Mouse (Mus musculus): ENCODE measurements around the gene Odf3l1. TPM values are rescaled to one million over a fixed set of nuclear protein-coding genes. Genes with fewer than 3 reads are reported as not detected.

The Odf3l1 gene
- total RNA-seq, 2 experiments from 2014 or later: not detected

Other genes with a start within 250 kb of the Odf3l1 start
- 100 to 1,000 TPM; 263 to 279 TPM for gene Lingo1, start 68.2 kb downstream of the Odf3l1 start, total RNA-seq (2021)
- gene Cspg4, start 354 bp upstream of the Odf3l1 start, total RNA-seq (2021): 10 to 100 TPM; 19.9 to 25.1 TPM
- gene Snx33, start 63.7 kb upstream of the Odf3l1 start, total RNA-seq (2021): 1 to 10 TPM; 8.1 to 8.4 TPM
- 10 to 100 TPM; 47.8 to 59.3 TPM for gene Imp3, start 72.8 kb upstream of the Odf3l1 start, total RNA-seq (2021)
- gene Snupn, start 86.2 kb upstream of the Odf3l1 start, total RNA-seq (2021): 10 to 100 TPM; 16.1 to 16.3 TPM
- gene Ptpn9, start 130.2 kb upstream of the Odf3l1 start, total RNA-seq (2021): 10 to 100 TPM; 29.2 to 30.9 TPM
- gene Sin3a, start 207.4 kb upstream of the Odf3l1 start, total RNA-seq (2021): 10 to 100 TPM; 32.5 to 38.8 TPM

All from layer of hippocampus, postnatal 25 days (tissue).